Mouse (Mus musculus) gastrocnemius, postnatal 10 days (tissue): ENCODE results near the gene Gja3. TPM values are rescaled to one million over a fixed set of nuclear protein-coding genes. Genes with fewer than 3 reads are reported as not detected.

Experiments
- DNase-seq: peaks from one replicate; pipeline ENCODE4 v3.0.0; 2021; ENCODE audit warnings: mixed read lengths
- long read RNA-seq, 2 experiments: library from polyadenylated mRNA; stranded (forward); transcript quantifications; one replicate each; pipeline ENCODE4 v2.0.0; 2021
- total RNA-seq, 2 experiments: library from RNA; stranded (reverse); gene quantifications; 2 replicates each; pipeline ENCODE4 v1.2.3; 2021

The Gja3 gene
- total RNA-seq: 1 to 10 TPM; 5.3 to 6.7 TPM
- long read RNA-seq, experiment 1, transcript Gja3-202 (2 exons, 284 nt): major isoform, 15 of 17 reads
- long read RNA-seq, experiment 1, partial matches to known transcripts: 0 of 17 reads
- long read RNA-seq, experiment 1, other reads (novel, unspliced or antisense): 1 of 17 reads
- long read RNA-seq, experiment 2, transcript Gja3-202 (2 exons, 284 nt): major isoform, 7 of 9 reads
- long read RNA-seq, experiment 2, partial matches to known transcripts: 0 of 9 reads
- long read RNA-seq, experiment 2, other reads (novel, unspliced or antisense): 1 of 9 reads

- peak; percentile 32 for DNase-seq
These were observed at the start of gene Gja3 for GRCm38 (mm10) chr14:57057563-57058321. Gja3 (minus strand) TSS chr14:57058100.

- no peak for DNase-seq
These were observed 49.2 kb upstream of the Gja3 start for GRCm38 (mm10) chr14:57107091-57107490.

- DNase-seq: no peak
These were observed 47.8 kb upstream of the Gja3 start for GRCm38 (mm10) chr14:57105721-57106120.

GRCm38 (mm10) chr14:57105111-57105510, 47.2 kb upstream of the Gja3 start:
- no peak for DNase-seq

GRCm38 (mm10) chr14:57104106-57105023, 46.5 kb upstream of the Gja3 start, which contains the start of gene Gjb2:
Gjb2 (minus strand) TSS chr14:57104702.
- DNase-seq: peak; percentile 21

GRCm38 (mm10) chr14:57103711-57104105, 45.8 kb upstream of the Gja3 start:
- no peak for DNase-seq

- DNase-seq: no peak
These were observed 45.2 kb upstream of the Gja3 start for GRCm38 (mm10) chr14:57103121-57103520.

- no peak for DNase-seq
These were observed 43.7 kb upstream of the Gja3 start for GRCm38 (mm10) chr14:57101623-57102022.

GRCm38 (mm10) chr14:57095855-57096254, 38.0 kb upstream of the Gja3 start:
- no peak for DNase-seq

GRCm38 (mm10) chr14:57093029-57093428, 35.1 kb upstream of the Gja3 start:
- DNase-seq: no peak

GRCm38 (mm10) chr14:57090001-57090400, 32.1 kb upstream of the Gja3 start:
- no peak for DNase-seq

- DNase-seq: no peak
These were observed 31.2 kb upstream of the Gja3 start for GRCm38 (mm10) chr14:57089107-57089506.

GRCm38 (mm10) chr14:57084180-57084668, 26.3 kb upstream of the Gja3 start:
- DNase-seq: no peak

- DNase-seq: no peak
These were observed 25.0 kb upstream of the Gja3 start for GRCm38 (mm10) chr14:57082863-57083262.

GRCm38 (mm10) chr14:57075537-57075936, 17.6 kb upstream of the Gja3 start:
- DNase-seq: no peak

GRCm38 (mm10) chr14:57069906-57070305, 12.0 kb upstream of the Gja3 start:
- DNase-seq: peak; percentile 20

GRCm38 (mm10) chr14:57066053-57066452, 8.2 kb upstream of the Gja3 start:
- DNase-seq: no peak

- peak; percentile 64 for DNase-seq
These were observed 2.2 kb upstream of the Gja3 start for GRCm38 (mm10) chr14:57060052-57060451.

- no peak for DNase-seq
These were observed 717 bp downstream of the Gja3 start for GRCm38 (mm10) chr14:57057204-57057562.

GRCm38 (mm10) chr14:57052713-57053112, 5.2 kb downstream of the Gja3 start:
- DNase-seq: no peak

GRCm38 (mm10) chr14:57043863-57044262, 14.0 kb downstream of the Gja3 start:
- DNase-seq: no peak

GRCm38 (mm10) chr14:57041439-57041838, 16.5 kb downstream of the Gja3 start:
- DNase-seq: no peak
